Mouse (Mus musculus) MEL (cell line): ENCODE results near the gene Slc4a4. TPM values are rescaled to one million over a fixed set of nuclear protein-coding genes. Genes with fewer than 3 reads are reported as not detected.

Experiments
- DNase-seq: peaks from one replicate; pipeline ENCODE4 v3.0.0; 2011; ENCODE audit warnings: low read depth, low spot score
- H3K27ac ChIP-seq: 2 replicates; pipeline ENCODE4 v1.5.1; 2012; ENCODE audit warnings: low read depth, mild to moderate bottlenecking, control low read depth, low read length, moderate library complexity; ENCODE audit not compliant: control insufficient read depth
- H3K27me3 ChIP-seq, 2 experiments: fragments of 150-350 bp in 1 of 2; sonication (generic) in 1 of 2; 2 replicates each; pipeline ENCODE4 v1.6.1; 2012; ENCODE audit warnings: low read length in 2 of 2, mild to moderate bottlenecking in 2 of 2, improper control_type of control experiment in 1 of 2, moderate library complexity in 1 of 2; ENCODE audit not compliant: insufficient read depth in 2 of 2, control insufficient read depth in 1 of 2
- H3K36me3 ChIP-seq, 2 experiments: 2 replicates each; pipeline ENCODE4 v1.6.1; 2012 to 2014; ENCODE audit warnings: low read length in 2 of 2, improper control_type of control experiment in 1 of 2, inconsistent platforms in 1 of 2, mild to moderate bottlenecking in 1 of 2; ENCODE audit not compliant: insufficient read depth in 2 of 2, control insufficient read depth in 1 of 2
- H3K4me1 ChIP-seq, 2 experiments: fragments of 150-350 bp in 1 of 2; sonication (generic) in 1 of 2; 2 replicates each; pipeline ENCODE4 v1.6.1; 2012; ENCODE audit warnings: low read length in 2 of 2, improper control_type of control experiment in 1 of 2, mild to moderate bottlenecking in 1 of 2; ENCODE audit not compliant: insufficient read depth in 2 of 2, control insufficient read depth in 1 of 2
- H3K4me3 ChIP-seq, 2 experiments: fragments of 150-350 bp in 1 of 2; sonication (generic) in 1 of 2; 2 replicates each; pipeline ENCODE4 v1.5.1; 2012; ENCODE audit warnings: low read depth in 2 of 2, low read length in 2 of 2, mild to moderate bottlenecking in 2 of 2, moderate library complexity in 2 of 2, control low read depth in 1 of 2, improper control_type of control experiment in 1 of 2; ENCODE audit not compliant: control insufficient read depth in 1 of 2, insufficient read depth in 1 of 2
- H3K79me2 ChIP-seq: 2 replicates; pipeline ENCODE4 v1.6.1; 2012; ENCODE audit warnings: mild to moderate bottlenecking, low read length, moderate library complexity; ENCODE audit not compliant: control insufficient read depth, poor library complexity, insufficient read depth
- H3K9ac ChIP-seq: 2 replicates; pipeline ENCODE4 v1.6.1; 2012; ENCODE audit warnings: low read depth, mild to moderate bottlenecking, control low read depth, low read length, moderate library complexity; ENCODE audit not compliant: control insufficient read depth, poor library complexity, severe bottlenecking
- H3K9me3 ChIP-seq: fragments of 150-350 bp; sonication (generic); replicated peaks from 2 replicates; pipeline ENCODE4 v1.6.1; 2012; ENCODE audit warnings: mild to moderate bottlenecking, low read length, improper control_type of control experiment, moderate library complexity; ENCODE audit not compliant: insufficient read depth
- BHLHE40 ChIP-seq: IDR thresholded peaks from 2 replicates; pipeline ENCODE4 v1.6.1; 2012; ENCODE audit warnings: low read depth, mild to moderate bottlenecking, inconsistent platforms, low read length, improper control_type of control experiment, borderline replicate concordance
- CHD1 ChIP-seq: IDR thresholded peaks from 2 replicates; pipeline ENCODE4 v1.6.1; 2012; ENCODE audit warnings: low read depth, mild to moderate bottlenecking, inconsistent platforms, low read length, improper control_type of control experiment
- CHD2 ChIP-seq: IDR thresholded peaks from 2 replicates; pipeline ENCODE4 v1.6.1; 2011; ENCODE audit warnings: low read length, improper control_type of control experiment
- CTCF ChIP-seq, 3 experiments: IDR thresholded peaks in 2 of 3; conservative IDR thresholded peaks in 1 of 3; 2 replicates each; pipeline ENCODE4 v1.5.1; 2011 to 2012; ENCODE audit warnings: low read length in 3 of 3, low read depth in 2 of 3, mild to moderate bottlenecking in 2 of 3, improper control_type of control experiment in 1 of 3, inconsistent platforms in 1 of 3, mixed read lengths in 1 of 3, moderate library complexity in 1 of 3; ENCODE audit not compliant: control insufficient read depth in 1 of 3, insufficient read depth in 1 of 3, poor library complexity in 1 of 3, severe bottlenecking in 1 of 3
- E2F4 ChIP-seq: IDR thresholded peaks from 2 replicates; pipeline ENCODE4 v1.6.1; 2011; ENCODE audit warnings: low read depth, low read length, improper control_type of control experiment, borderline replicate concordance
- ELF1 ChIP-seq: IDR thresholded peaks from 2 replicates; pipeline ENCODE4 v1.6.1; 2014; ENCODE audit warnings: low read depth, mild to moderate bottlenecking, inconsistent platforms, low read length, improper control_type of control experiment, moderate library complexity
- EP300 ChIP-seq, 2 experiments: IDR thresholded peaks; 2 replicates each; pipeline ENCODE4 v1.6.1; 2011; ENCODE audit warnings: improper control_type of control experiment in 2 of 2, low read length in 2 of 2, low read depth in 1 of 2, mild to moderate bottlenecking in 1 of 2
- ETS1 ChIP-seq: IDR thresholded peaks from 2 replicates; pipeline ENCODE4 v1.6.1; 2012; ENCODE audit warnings: low read depth, mild to moderate bottlenecking, inconsistent platforms, low read length, improper control_type of control experiment, moderate library complexity
- GABPA ChIP-seq: IDR thresholded peaks from 2 replicates; pipeline ENCODE4 v1.6.1; 2012; ENCODE audit warnings: low read depth, mild to moderate bottlenecking, inconsistent platforms, low read length, improper control_type of control experiment, moderate library complexity
- GATA1 ChIP-seq: IDR thresholded peaks from 2 replicates; pipeline ENCODE4 v1.6.1; 2011; ENCODE audit warnings: low read depth, low read length, improper control_type of control experiment
- HCFC1 ChIP-seq: IDR thresholded peaks from 2 replicates; pipeline ENCODE4 v1.6.1; 2012; ENCODE audit warnings: low read depth, mild to moderate bottlenecking, inconsistent platforms, low read length, improper control_type of control experiment, moderate library complexity
- JUND ChIP-seq: IDR thresholded peaks from 2 replicates; pipeline ENCODE4 v1.6.1; 2011; ENCODE audit warnings: low read depth, mild to moderate bottlenecking, improper control_type of control experiment, low read length
- MAFK ChIP-seq: IDR thresholded peaks from 2 replicates; pipeline ENCODE4 v1.6.1; 2011; ENCODE audit warnings: low read depth, mild to moderate bottlenecking, low read length, improper control_type of control experiment, borderline replicate concordance
- MAX ChIP-seq: IDR thresholded peaks from 2 replicates; pipeline ENCODE4 v1.6.1; 2011; ENCODE audit warnings: low read length, improper control_type of control experiment
- MAZ ChIP-seq: IDR thresholded peaks from 2 replicates; pipeline ENCODE4 v1.6.1; 2012; ENCODE audit warnings: low read depth, mild to moderate bottlenecking, inconsistent platforms, low read length, improper control_type of control experiment
- MEF2A ChIP-seq: IDR thresholded peaks from 2 replicates; pipeline ENCODE4 v1.6.1; 2014; ENCODE audit warnings: low read depth, mild to moderate bottlenecking, inconsistent platforms, low read length, improper control_type of control experiment; ENCODE audit not compliant: poor library complexity, insufficient replicate concordance, severe bottlenecking; ENCODE audit errors: extremely low read depth
- MXI1 ChIP-seq: IDR thresholded peaks from 2 replicates; pipeline ENCODE4 v1.6.1; 2011; ENCODE audit warnings: mild to moderate bottlenecking, low read depth, low read length, improper control_type of control experiment
- MYB ChIP-seq: IDR thresholded peaks from 2 replicates; pipeline ENCODE4 v1.6.1; 2011; ENCODE audit warnings: mild to moderate bottlenecking, low read depth, low read length, improper control_type of control experiment
- MYC ChIP-seq: IDR thresholded peaks from 2 replicates; pipeline ENCODE4 v1.6.1; 2011; ENCODE audit warnings: low read depth, mild to moderate bottlenecking, low read length, improper control_type of control experiment, moderate library complexity
- NELFE ChIP-seq: IDR thresholded peaks from 2 replicates; pipeline ENCODE4 v1.6.1; 2011; ENCODE audit warnings: low read depth, low read length, improper control_type of control experiment
- NRF1 ChIP-seq: IDR thresholded peaks from 2 replicates; pipeline ENCODE4 v1.6.1; 2014; ENCODE audit warnings: low read depth, mild to moderate bottlenecking, inconsistent platforms, low read length, improper control_type of control experiment, moderate library complexity; ENCODE audit not compliant: poor library complexity, insufficient read depth, severe bottlenecking
- POLR2AphosphoS2 ChIP-seq: IDR thresholded peaks from 2 replicates; pipeline ENCODE4 v1.6.1; 2011; ENCODE audit warnings: low read length, improper control_type of control experiment
- POLR2AphosphoS5 ChIP-seq: IDR thresholded peaks from 2 replicates; pipeline ENCODE4 v1.6.1; 2012; ENCODE audit warnings: low read depth, borderline replicate concordance, mild to moderate bottlenecking, inconsistent platforms, low read length, moderate library complexity, mixed read lengths
- RAD21 ChIP-seq: IDR thresholded peaks from 2 replicates; pipeline ENCODE4 v1.6.1; 2011; ENCODE audit warnings: mild to moderate bottlenecking, low read depth, low read length, improper control_type of control experiment
- RCOR1 ChIP-seq: IDR thresholded peaks from 2 replicates; pipeline ENCODE4 v1.6.1; 2012; ENCODE audit warnings: low read depth, mild to moderate bottlenecking, inconsistent platforms, low read length, improper control_type of control experiment
- SIN3A ChIP-seq: IDR thresholded peaks from 2 replicates; pipeline ENCODE4 v1.6.1; 2012; ENCODE audit warnings: low read length, improper control_type of control experiment, inconsistent platforms
- SMC3 ChIP-seq: IDR thresholded peaks from 2 replicates; pipeline ENCODE4 v1.6.1; 2011; ENCODE audit warnings: low read depth, low read length, improper control_type of control experiment
- TBP ChIP-seq: IDR thresholded peaks from 2 replicates; pipeline ENCODE4 v1.8.0; 2011; ENCODE audit warnings: low read depth, low read length, improper control_type of control experiment
- TCF12 ChIP-seq: IDR thresholded peaks from 2 replicates; pipeline ENCODE4 v1.6.1; 2014; ENCODE audit warnings: low read depth, mild to moderate bottlenecking, inconsistent platforms, low read length, improper control_type of control experiment, moderate library complexity
- UBTF ChIP-seq: IDR thresholded peaks from 2 replicates; pipeline ENCODE4 v1.6.1; 2012; ENCODE audit warnings: low read depth, mild to moderate bottlenecking, inconsistent platforms, low read length, improper control_type of control experiment, moderate library complexity, borderline replicate concordance; ENCODE audit not compliant: insufficient read depth
- USF1 ChIP-seq: IDR thresholded peaks from 2 replicates; pipeline ENCODE4 v1.6.1; 2014; ENCODE audit warnings: low read depth, mild to moderate bottlenecking, inconsistent platforms, low read length, improper control_type of control experiment, moderate library complexity
- USF2 ChIP-seq, 2 experiments: IDR thresholded peaks; 2 replicates each; pipeline ENCODE4 v1.6.1; 2011 to 2012; ENCODE audit warnings: improper control_type of control experiment in 2 of 2, low read length in 2 of 2, borderline replicate concordance in 1 of 2, inconsistent platforms in 1 of 2, low read depth in 1 of 2, mild to moderate bottlenecking in 1 of 2; ENCODE audit not compliant: insufficient read depth in 1 of 2
- ZC3H11A ChIP-seq: IDR thresholded peaks from 2 replicates; pipeline ENCODE4 v1.6.1; 2012; ENCODE audit warnings: low read depth, mild to moderate bottlenecking, inconsistent platforms, low read length, improper control_type of control experiment
- ZKSCAN1 ChIP-seq: IDR thresholded peaks from 2 replicates; pipeline ENCODE4 v1.6.1; 2012; ENCODE audit warnings: low read depth, mild to moderate bottlenecking, inconsistent platforms, low read length, improper control_type of control experiment, moderate library complexity
- ZMIZ1 ChIP-seq: IDR thresholded peaks from 2 replicates; pipeline ENCODE4 v1.6.1; 2012; ENCODE audit warnings: low read depth, mild to moderate bottlenecking, inconsistent platforms, low read length, improper control_type of control experiment, moderate library complexity
- ZNF384 ChIP-seq: IDR thresholded peaks from 2 replicates; pipeline ENCODE4 v1.6.1; 2012; ENCODE audit warnings: low read depth, mild to moderate bottlenecking, inconsistent platforms, low read length, improper control_type of control experiment
- polyA plus RNA-seq, 2 experiments: library from polyadenylated mRNA; stranded (reverse) in 1 of 2; unstranded in 1 of 2; fragments of >175 nt in 1 of 2; fragments of >200 nt in 1 of 2; gene quantifications; 2 replicates each; pipeline versions ENCODE4 v1.2.1 to v1.2.4; 2012; ENCODE audit warnings: low replicate concordance in 2 of 2, low read depth in 1 of 2; ENCODE audit not compliant: insufficient read length in 2 of 2, insufficient read depth in 1 of 2, missing spikeins in 1 of 2
- total RNA-seq: library from RNA; depleted of rRNA; stranded (reverse); fragments of 300-350 nt; gene quantifications from 2 replicates; pipeline ENCODE4 v1.2.3, GENCODE M21; 2012

Gene Slc4a4
- total and polyA plus RNA-seq, 3 experiments, result not detected

- Histone ChIP-seq H3K9ac (no peak overlapping the region), H3K27me3 (no peaks in the 10 kb centered on the region)
- TF ChIP-seq CHD1 (no peak), CHD2 (no peak), MYB (no peak), MAFK (no peak), MYC (no peak), ETS1 (no peak), SIN3A (no peak), MAX (no peak), ELF1 (no peak), POLR2AphosphoS5 (no peak), USF2 (IDR thresholded peaks at IDR 0.05; ENCODE audit: borderline replicate concordance in 1 of 2, insufficient read depth in 1 of 2, low read depth in 1 of 2, low read length in 2 of 2) (no peak), CTCF (IDR thresholded peaks at IDR 0.05 in 2 of 3, conservative IDR thresholded peaks at IDR 0.05 in 1 of 3; ENCODE audit: control insufficient read depth in 1 of 3, insufficient read depth in 1 of 3, low read depth in 2 of 3, low read length in 3 of 3, poor library complexity in 1 of 3, severe bottlenecking in 1 of 3) (peak in 2 of 3 experiments; percentile 43 to 59; a peak in 4 of 6 replicates), NRF1 (no peak), MEF2A (no peak), MAZ (no peak), USF1 (no peak), EP300 (IDR thresholded peaks at IDR 0.05; ENCODE audit: low read depth in 1 of 2, low read length in 2 of 2) (no peak), TCF12 (no peak), ZC3H11A (peak; percentile 30), BHLHE40 (no peak), ZMIZ1 (no peak), UBTF (no peak), GABPA (no peak), HCFC1 (no peak), GATA1 (peak; percentile 34; the same call in 1 of the 2 replicates), SMC3 (peak; percentile 57), E2F4 (no peak), POLR2AphosphoS2 (no peak), ZKSCAN1 (no peak), MXI1 (no peak), JUND (no peak), TBP (no peak), RAD21 (peak; percentile 53), NELFE (no peak), RCOR1 (no peak), ZNF384 (no peak)
These were observed 2.5 kb upstream of the Slc4a4 start for GRCm38 (mm10) chr5:88884101-88884500.

More at GRCm38 (mm10) chr5:88884101-88884500, 2.5 kb upstream of the Slc4a4 start:
- H3K36me3 ChIP-seq, result no peaks in the 10 kb centered on the region
- H3K4me3 ChIP-seq, result no peak overlapping the region
- H3K4me1 ChIP-seq, result no peaks in the 10 kb centered on the region
- no peak overlapping the region for H3K27ac ChIP-seq
- no peaks in the 10 kb centered on the region for H3K9me3 ChIP-seq
- peak; percentile 30 for DNase-seq
- H3K79me2 ChIP-seq, result no peaks in the 10 kb centered on the region
